Mouse (Mus musculus): Measurements from ENCODE around the gene Prim2.

DNA sequence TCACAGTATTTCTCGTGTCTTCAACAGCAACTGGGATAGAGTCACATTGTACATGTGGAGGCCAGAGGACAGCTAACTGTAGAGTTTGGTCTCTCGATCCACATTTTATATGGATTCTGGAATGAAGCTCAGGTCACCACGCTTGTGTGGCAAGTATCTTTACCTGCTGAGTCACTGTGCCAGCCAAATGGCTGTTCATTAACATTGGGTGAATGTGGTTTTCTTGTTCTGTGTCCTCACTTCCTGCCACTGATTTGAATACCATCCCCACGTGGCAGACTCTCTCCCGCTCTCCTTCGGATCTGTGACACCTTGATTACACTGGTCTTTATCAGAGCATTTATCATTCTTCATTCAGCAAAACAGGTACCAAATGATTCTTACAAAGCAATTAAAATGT lies 198.5 kb downstream of the Prim2 start:
- TF ChIP-seq CTCF (IDR thresholded peaks at IDR 0.05; ENCODE audit: control insufficient read depth, insufficient read depth, insufficient read length) (no peak), USF1 (IDR thresholded peaks at IDR 0.05; ENCODE audit: low read depth) (no peak)

Measured in C2C12 (cell line).